Mouse (Mus musculus) right cerebral cortex, postnatal 10 days (tissue): ENCODE data around the gene Cox7a2l.

Experiments
- DNase-seq, 2 experiments: peaks; one replicate each; pipeline ENCODE4 v3.0.0; 2021; ENCODE audit warnings: low spot score in 2 of 2

Cox7a2l gene

DNA sequence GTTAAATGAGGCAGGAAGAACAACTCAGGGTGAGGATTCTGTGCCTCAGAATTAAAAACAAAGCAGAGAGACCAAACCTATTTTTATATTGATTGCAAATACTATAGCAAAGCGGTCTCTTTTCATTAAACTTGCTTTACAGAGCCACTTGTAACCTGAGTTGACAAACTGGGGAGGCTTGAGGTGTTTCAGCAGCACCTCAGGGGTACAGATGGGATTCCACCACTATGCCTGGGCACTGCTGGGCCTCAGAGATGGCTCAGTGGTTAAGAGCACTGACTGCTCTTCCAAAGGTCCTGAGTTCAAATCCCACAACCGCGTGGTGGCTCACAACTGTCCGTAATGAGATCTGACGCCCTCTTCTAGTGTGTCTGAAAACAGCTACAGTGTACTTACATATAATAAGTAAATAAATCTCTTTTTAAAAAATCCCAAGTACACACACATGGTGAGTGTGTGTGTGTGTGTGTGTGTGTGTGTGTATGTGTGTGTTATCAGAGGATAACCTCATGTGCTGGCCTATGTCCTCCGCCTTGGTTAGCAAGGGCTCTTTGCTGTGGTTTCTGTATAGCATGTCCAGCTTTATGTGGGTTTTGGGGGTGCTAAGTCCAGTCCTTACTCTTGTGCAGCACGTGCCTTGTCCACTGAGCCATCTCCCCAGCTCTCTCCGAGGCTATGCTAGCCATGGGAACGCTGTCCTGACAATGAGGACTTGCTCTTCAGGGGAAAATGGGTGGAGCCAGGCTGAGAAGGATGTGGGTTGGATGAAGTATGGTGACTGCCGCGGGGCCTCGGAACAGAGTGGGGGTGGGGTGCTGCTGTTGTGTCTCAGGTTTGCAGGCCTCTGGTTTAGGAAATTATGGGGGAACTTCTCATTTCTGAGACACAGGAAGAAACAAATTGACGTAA, 9.7 kb upstream of the Cox7a2l start:
- DNase-seq: no peak

DNA sequence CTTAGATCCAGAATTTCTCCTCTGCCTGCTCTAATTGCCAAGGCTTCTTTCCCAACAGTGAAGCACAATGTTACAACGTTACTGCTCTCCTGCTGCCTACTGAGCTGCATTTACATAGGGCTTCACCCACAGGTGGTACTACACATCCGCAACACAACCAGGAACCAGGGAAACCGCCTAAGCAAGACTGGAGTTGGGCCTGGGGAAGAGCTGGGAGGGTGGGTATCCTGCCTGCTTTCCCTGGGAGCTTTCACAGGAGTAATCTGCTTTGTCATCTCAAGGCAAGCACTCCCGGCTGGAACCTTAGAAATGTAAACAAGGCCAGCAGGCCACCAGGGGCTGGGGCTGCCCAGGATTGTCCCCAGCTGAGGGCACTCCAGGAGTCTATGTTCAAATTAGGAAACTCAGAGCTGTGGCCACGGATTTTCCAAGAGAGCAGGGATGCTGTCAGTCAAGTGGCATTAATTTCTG, 9.0 kb upstream of the Cox7a2l start:
- DNase-seq: no peak

DNA sequence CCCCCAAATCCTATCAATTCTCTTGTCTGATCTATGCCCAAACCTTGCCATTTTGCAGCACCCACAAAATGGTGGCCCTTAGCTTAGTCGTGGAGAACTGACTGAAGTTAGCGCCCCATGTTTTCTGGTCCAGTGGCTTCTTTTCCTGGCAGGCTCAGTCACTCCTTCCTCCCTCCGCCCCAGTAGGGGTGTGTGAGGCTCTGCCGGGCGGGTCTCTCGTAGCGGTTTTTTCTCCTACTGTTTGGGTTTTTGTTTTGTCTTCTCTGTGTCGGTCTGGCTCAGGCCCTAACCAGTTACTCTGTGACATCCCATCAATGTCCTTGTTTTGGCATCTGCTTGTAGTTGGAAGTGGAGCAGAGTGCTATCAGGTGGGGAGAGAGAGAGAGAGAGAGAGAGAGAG, 8.5 kb upstream of the Cox7a2l start:
- no peak for DNase-seq

DNA sequence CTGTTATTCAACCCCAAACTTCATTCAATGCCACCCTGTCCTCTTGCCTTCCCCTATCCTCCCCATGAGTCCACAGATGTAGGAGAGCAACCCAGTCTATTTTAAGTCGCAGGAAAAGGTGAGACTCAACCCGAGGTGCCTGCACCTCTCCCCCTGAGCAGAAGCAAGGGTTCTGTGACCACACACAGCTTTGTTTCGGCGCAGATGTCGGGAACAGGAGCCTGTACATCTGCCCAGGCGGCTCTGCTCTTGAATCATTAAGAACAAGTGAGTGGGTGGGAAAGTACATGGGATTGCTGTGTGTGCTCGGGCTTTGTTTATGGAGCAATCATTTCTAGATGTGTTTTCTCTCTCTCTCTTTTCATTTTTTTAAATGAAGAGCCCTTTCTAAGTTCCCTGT, 7.6 kb upstream of the Cox7a2l start:
- no peak for DNase-seq

DNA sequence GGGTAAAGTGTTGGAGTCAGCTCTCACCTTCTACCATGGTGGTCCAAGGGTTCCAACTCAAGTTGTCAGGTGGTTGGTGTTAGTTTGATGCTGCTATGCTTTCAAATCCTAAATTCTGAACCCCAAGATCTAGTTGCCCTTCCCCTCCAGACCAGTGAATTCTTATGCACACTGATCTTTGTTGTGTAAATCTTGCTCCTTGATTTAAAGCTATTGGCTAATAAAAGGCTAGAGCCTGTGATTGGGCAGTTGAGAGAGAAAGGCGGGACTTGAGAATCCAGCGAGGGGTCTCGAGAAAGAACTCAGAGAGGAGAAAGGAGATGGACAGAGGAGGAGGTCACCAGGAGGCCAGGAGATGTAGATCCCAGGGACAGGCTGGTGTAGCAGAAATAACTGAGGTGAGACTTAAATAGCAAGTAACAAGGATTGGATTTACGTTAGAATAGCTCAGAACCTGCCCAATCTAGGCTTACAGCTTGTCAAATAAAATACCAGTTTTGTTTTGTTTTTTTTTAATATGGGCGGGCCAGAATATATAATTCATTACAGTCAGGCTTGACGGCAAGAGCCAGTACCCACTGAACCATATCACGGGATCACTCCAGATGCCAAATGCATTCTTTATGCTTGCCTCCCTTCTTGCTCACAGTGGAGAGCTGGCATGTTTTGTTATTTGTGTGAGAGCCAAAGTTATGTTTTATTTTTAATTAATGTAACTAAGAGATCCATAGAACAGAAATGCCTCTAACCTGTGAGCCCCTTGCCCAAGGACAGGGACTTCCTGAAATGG, 5.7 kb upstream of the Cox7a2l start:
- no peak for DNase-seq

DNA sequence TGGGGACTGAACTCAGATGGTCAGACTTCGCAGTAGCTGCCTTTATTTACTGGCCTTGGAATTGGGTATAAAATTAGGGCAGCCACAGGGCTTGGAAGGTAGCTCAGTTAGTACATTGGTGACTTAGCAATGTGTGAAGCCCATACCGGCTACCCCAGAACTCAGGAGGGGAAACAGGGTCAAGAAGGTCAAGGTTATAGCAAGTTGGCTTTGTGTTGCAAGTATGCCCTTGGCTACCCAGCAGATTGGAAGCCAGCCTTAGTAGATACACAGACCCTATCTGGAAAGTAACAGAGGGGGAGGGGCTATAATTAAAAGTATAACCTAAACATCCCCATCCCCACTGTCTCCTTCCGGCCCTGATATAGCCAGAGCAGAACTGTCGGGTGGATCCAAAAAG, 4.8 kb upstream of the Cox7a2l start:
- DNase-seq: no peak

DNA sequence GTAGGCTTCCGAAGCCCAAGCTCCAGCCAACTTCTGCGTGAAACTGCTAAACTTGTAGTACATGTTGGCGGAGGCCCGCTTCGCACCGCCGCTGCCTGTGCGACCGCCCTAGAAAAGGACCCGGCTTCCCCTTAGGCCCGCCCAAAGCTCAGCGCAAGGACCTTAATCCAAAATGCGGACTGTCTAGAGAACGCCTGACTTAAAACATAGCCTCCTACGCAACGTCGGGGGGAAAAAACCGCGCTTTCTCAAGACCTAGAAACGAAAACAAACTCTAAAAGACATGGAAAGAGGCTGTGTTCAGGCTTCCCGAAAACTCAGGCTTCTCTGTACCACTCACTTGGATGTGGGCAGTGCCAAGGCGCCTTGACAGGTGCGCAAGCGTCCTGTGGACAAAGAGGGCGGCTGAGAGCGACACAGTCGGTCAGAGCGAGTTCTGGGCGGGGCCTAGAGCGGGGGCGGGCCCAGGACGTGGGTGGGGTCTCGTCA, 2.9 kb downstream of the Cox7a2l start:
- peak; percentile 93 for DNase-seq

DNA sequence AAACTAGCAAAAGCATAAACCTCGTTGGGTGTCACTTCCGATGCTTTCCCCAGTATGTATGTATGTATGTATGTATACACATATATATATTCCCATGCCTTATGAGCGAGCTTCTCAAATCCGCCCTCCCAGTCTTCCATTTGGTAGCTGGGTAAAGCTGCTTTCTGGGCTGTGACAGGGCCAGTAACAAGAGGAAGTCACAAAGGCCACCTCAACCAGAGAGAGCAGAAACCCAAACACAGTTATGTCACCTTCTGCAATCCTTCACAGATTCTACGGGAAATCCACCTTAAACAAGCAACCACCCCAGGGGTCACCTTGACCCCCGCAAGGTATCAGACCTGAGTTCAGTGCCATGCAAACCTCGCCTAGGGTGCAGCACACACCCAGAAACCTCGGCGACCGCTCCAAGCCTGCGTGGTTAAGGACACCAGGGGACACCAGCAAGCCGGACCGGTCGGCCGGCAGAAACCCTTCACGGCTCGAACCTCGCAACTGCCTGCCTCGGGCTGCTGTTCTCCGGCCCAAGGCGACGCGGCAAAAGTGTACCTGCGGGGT, 3.4 kb downstream of the Cox7a2l start:
- no peak for DNase-seq

DNA sequence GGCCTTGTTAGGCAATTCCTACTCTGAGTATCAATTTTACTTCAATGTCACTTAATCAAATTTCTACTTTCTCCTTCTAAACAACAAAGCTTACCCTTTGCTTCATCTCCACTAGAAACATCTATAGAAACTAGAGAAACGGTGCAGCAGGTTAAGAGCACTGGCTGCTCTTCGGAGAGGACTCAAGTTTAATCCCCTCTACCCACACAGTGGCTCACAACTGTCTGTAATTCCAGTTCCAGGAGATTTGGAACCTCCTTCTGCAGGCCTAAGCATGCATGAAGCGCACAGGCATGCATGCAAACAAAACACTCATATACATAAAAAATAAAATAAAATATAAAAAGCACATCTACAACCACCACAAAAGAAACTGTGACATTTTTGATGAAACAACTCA, 5.0 kb downstream of the Cox7a2l start:
- DNase-seq: no peak

DNA sequence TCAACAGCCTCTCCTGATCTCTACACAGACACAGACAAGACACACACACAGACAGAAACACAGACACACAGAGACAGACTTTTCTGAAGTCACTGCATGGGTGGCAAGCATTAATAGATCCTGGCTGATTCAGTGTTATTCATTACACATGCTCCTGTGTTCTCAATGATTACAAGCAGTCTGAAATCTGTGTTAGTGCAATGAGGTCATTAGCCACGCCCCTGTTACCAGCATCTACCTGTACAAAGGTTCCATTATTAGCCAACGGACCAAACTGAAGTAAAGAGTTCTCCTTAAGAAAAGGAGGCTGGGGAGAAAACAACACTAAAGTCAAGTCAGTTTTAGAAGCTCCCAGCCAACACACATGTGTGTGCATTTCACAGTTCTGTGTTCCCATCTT, 13.4 kb downstream of the Cox7a2l start:
- DNase-seq: no peak

DNA sequence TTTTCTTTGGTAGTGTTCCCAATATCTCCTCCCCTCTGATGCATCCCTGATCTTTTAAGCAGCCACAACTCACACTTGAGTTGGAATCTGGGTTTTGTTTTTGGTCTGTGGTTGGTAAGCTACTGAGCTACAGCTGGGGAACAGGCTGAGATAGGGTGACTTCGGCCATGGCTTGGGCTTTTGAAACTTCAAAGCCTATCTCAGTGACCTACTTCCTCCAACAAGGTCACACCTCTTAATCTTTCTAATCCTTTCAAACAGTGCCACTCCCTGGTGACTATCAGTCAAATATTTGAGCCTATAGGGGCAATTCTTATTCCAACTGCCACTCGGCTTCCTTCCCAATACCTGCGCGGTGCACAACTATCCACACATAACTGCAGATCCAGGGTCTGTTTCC, 17.4 kb downstream of the Cox7a2l start:
- no peak for DNase-seq

DNA sequence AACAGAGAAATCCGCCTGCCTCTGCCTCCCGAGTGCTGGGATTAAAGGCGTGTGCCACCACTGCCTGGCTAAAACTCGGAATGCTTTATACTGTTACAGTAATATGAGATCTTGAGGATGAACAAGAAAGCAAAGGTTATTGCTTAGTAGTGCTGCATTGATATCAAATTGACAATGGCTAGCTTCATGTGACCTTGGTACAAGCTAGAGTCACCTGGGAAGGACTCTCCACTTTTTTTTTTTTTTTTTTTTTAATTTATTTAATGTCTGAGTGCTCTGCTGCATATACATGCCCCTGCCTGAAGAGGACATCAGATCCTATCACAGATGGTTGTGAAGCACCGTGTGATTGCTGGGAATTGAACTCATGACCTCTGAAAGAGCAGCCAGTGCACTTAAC, 18.2 kb downstream of the Cox7a2l start:
- no peak for DNase-seq

DNA sequence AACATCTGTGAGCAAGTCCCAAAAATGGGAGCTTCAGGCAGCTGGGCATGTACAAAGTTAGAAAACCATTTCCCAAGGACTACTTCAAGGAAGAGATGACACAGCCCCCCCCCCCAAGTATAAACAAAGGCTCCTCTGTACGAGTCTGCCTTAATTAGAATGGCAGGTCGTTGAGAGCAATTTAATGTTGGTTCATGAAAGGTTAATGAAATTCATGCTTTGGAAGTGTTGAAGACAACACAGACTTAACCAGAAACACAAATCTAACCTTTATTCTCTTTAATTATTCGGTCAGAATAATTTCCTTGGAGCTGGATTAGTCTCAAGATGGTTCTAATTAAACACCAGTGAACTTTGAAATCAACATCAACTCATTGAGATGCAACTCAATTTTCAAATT, 29.4 kb downstream of the Cox7a2l start:
- DNase-seq: no peak

DNA sequence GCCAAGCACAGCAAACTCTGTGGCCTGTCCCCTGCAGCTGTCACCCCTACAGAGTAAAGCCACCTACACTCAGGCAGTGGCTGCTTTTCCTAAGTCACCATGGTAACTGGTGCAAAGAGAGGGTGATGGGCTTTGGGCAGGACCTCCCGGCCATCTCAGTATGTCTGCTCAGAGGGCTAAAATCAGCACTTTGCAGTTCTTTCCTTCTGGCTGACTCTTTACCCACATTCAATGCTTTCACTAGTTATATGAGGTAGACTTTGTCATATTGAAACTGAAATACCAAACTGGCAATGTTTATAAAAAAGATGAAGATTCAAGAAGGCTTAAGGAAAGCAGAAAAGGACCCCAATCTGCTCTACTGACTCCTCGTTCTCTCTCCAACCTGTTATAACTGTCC, 33.3 kb downstream of the Cox7a2l start:
- no peak for DNase-seq

DNA sequence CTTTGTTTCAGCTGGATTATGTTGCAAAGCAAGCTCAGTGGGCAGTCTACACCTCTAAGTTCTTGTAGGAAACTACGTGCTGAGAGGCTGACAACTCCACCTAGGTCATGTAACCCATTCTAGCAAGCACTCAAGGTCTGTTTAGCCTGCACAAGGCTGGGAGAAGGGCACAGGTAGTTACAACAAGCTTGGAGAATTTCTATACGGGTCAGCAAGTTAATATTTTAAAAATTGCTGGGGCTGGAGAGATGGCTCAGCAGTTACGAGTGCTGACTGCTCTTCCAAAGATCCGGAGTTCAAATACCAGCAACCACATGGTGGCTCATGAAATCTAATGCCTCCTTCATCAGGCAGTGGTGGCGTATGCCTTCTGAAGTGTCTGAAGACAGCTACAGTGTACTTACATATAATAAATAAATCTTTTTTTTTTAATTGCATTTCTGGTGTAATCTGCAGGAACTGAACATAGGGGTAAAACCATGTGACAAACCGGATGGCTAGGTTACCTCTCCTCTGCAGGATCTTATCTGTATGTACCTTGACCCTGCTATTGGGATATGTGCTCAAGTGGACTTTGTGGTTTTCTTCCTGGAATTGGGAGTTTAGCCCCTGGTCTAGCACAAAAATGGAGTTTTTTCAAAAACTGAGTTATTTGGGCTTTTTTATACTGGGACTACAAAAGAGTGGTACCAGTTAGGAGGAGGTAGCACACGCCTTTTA, 34.2 kb downstream of the Cox7a2l start:
- no peak for DNase-seq

DNA sequence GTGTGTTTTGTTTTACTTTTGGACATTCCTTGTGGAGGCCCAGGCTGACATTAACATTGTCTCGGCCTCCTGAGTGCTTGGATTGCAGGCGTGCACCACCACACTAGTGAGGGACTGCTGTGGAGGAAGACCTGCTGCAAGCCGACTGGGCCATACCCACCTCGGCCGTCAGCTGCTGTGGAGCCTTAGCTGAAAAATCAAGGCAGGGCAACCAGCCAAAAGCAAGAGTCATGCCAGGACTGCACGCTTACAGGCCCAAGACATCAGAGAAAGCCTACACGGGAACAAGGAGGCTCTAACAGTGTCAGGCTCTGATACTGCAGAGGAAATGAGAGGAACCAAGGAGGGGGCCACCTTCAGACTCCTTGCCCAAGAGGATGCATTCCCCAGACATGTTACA, 35.6 kb downstream of the Cox7a2l start:
- DNase-seq: peak in 1 of 2 experiments; percentile 47

DNA sequence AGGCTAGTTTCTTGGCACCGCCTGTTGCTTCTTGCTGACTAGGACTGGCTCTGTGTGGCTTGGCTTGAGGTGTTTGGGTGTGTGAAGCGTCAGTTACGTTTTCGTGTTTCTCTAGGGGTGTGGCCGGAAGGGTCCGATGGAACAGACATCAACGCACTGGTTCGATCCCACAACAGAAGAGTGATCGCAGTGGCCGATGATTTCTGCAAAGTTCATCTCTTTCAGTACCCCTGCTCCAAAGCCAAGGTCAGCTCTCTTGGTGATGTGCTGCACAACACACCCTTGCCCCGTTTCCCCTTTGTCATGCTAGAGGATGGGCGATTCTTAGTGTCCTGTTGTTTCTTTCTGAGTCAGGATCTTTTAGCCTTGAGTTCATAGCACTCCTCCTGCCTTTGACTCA, 40.0 kb downstream of the Cox7a2l start:
- DNase-seq: no peak

DNA sequence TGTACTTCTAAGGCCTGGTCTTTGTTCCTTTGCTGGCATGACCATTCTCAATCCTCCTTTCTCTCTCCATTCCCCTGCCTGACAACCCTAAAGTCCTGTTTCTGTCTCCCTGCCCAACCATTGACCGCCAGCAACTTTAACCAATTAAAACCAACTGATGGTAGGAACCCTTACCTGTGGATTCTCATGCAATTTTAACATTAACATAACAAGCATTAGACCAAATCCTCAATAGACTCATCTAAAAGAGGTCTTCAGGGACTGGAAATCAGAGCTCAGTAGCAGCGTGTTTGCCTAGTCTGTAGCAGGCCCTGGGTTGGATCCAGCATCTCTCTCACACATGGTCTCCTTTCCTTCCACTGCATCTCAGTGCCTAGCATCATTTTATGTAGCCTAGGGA, 47.5 kb downstream of the Cox7a2l start:
- DNase-seq: no peak

DNA sequence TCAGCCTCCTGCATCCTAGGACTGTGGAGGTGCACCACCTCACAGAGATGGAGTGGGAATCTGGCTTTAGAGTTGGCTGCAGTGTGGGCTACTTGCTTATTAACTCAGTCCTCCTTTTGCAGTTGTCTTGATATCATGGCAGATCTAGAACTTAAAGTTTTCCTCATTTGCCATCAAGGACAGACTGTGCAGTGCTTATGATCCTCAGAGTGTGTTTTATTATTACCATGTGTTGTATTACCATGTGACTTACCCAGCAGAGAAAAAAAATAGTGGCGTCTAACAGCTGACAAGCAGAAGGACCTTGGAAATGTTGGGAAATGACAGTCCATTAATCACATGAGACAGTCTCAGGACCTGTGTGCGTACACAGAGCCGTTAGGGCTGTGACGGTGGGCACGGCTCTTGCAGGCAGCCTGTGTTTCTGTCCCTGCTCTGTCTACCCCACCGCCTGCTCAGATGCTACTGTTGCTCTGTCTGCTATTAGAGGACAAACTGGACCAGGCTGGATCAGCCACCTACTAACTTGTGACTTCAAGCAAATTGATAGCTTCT, 50.4 kb downstream of the Cox7a2l start:
- no peak for DNase-seq

DNA sequence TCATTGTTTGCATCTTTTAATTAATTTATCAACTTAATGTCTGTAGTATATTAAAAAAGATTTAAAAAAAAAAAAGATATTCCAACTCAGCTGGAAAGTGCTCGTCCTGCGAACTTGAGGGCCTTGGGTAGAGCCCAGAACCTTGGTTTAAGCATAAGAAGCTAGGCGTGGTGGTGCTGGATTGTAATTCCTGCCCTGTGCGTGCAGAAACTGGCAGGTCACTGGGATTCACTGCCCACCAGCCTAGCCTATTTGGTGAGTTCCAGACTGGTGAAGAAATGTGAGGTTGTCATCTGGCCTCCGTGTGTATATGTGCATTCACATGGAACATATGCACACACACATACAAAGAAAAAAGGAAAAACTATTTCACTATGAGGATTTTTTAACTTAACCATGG, 51.2 kb downstream of the Cox7a2l start:
- no peak for DNase-seq

DNA sequence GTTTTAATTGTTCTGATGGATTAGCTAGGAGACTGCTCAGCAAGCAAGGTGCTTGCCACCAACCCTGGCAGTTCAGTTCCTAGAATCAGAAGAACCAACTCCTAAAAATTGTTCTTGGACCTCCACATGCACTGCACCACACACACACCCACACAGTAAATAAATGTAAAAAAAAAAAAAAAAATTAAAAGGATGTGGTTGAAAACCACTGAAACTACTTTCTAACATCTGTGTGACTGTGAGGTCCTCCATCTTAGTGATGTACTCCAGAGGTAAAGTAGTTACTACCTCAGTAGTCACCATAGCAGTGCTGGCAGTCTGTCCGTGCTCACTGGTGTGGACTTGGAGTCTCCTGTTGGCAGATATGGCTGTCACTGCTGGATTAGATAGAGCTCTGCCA, 59.9 kb downstream of the Cox7a2l start:
- DNase-seq: no peak

DNA sequence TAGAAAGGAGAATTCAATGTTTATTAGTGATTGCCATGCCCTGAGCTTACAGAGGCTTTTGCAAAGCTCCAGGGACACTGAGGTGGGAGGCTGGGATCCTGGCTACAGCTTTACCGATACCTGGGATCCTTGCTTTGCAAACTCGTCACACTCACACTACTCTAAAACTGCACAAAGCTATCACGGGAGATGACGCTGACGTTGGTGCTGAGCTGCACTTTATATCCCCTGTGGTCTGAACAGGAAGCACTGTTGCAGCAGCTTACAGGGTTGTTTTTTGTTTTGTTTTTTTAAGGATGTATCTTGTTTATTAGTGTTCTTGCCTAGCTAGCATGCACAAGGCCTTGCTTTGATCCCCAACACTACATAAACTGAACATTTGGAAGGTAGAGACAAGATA, 63.5 kb downstream of the Cox7a2l start:
- no peak for DNase-seq
